Mouse (Mus musculus) layer of hippocampus, adult 6 months (tissue): ENCODE results near the gene Mtnr1a. TPM values are rescaled to one million over a fixed set of nuclear protein-coding genes. Genes with fewer than 3 reads are reported as not detected.

Experiments
- long read RNA-seq, 2 experiments: library from polyadenylated mRNA; unstranded; transcript quantifications; one replicate each; pipeline ENCODE4 v2.0.0; 2019 to 2020
- polyA plus RNA-seq: library from polyadenylated mRNA; unstranded; fragments of <200 nt; fragmentation: Nextera tagmentation; gene quantifications from 2 replicates; pipeline ENCODE4 v1.2.3, GENCODE M21; 2021

Mtnr1a gene
- not detected in 2 replicates for polyA plus RNA-seq
- long read RNA-seq, experiment 1 = 0 reads
- long read RNA-seq, experiment 2 = 0 reads

GRCm38 (mm10) chr8:45068759-45069386, at the start of gene Mtnr1a:
TSS of gene Mtnr1a (plus strand) at chr8:45069137.

Other genes with a start within 250 kb of the Mtnr1a start
- gene Fat1, start 133.7 kb upstream of the Mtnr1a start, polyA plus RNA-seq = 6.0 TPM in 2 replicates
- gene F11, start 192.9 kb downstream of the Mtnr1a start, polyA plus RNA-seq = not detected in 2 replicates
- gene Klkb1, start 225.7 kb downstream of the Mtnr1a start, polyA plus RNA-seq = 0.06 and 0.09 TPM in 2 replicates
- not detected in 2 replicates for gene Gm45753, start 239.3 kb downstream of the Mtnr1a start, polyA plus RNA-seq